Mouse (Mus musculus): ENCODE measurements around the gene Pde4a. TPM values are rescaled to one million over a fixed set of nuclear protein-coding genes. Genes with fewer than 3 reads are reported as not detected.
"Not testable (repeated sequence)": the region's sequence is repeated elsewhere in the genome, so short reads cannot be mapped to it uniquely, and the experiment has no call there.

The Pde4a gene
- polyA plus RNA-seq, 1 experiment from 2014 or later, result 9.4 TPM

DNA sequence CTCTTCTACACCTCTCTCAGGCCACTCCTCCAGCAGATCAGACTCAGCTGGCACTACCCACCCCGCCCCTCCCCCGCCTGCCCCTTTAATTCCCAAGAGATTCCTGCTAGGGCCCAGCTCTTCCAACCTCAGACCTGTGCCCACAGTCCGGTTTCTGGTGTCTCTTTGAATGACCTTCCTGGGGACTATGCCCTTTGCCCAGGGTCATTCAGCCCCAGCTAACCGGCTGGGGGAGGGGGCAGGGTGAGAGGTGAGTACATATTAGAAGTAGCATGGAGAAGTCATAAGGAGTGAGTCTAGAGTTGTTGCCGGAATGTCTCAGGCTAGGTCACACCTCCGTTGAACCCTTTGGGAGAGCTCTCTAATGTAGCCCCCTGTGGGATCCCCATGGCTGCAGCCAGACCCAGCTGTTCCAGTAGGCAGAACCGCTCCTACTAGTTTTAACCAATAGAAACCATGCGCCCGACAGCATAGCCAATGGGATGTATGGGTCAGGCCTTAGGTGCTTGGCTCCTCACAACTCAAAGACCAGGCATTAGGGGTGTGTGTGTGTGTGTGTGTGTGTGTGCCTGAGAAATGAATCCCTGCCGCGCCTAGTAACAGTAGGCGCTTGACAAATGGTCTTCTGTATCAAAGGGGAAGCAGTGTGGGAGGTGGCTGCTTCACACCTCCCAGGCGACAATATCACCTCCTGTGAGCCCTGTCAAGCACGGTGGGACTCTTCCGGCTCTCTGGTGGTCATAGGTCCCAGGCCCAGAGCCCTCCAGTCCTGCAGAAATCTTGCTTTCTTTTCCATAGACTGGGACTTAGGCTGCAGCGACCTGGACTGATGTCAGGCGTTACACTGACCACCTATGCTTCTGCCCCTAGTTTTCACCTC lies 84.4 kb downstream of the Pde4a start:
- Histone ChIP-seq H3K9me3 (replicated peaks) (no peaks in the 10 kb centered on the region), H3K9ac (no peak overlapping the region), H3K27me3 (peaks cover 57% of the 10 kb centered on the region), H3K27ac (replicated peaks) (peak overlapping the region; percentile 79), H3K36me3 (no peaks in the 10 kb centered on the region), H3K4me2 (replicated peaks) (no peak overlapping the region), H3K4me1 (peaks cover 23% of the 10 kb centered on the region), H3K4me3 (replicated peaks) (no peak overlapping the region)
- 40% methylated on average over 17 of the region's 17 CpGs for WGBS
- peak; percentile 25; the same call in 1 of the 2 replicates for ATAC-seq (ENCODE audit: insufficient number of reproducible peaks, low FRiP score, low TSS enrichment, low read depth)

GRCm38 (mm10) chr9:21250509-21250908 lies 85.0 kb downstream of the Pde4a start:
- 48% methylated on average over 2 of the region's 2 CpGs for WGBS
- Histone ChIP-seq H3K36me3 (no peaks in the 10 kb centered on the region), H3K27ac (replicated peaks) (peak overlapping the region; percentile 79), H3K4me1 (peaks cover 18% of the 10 kb centered on the region), H3K9ac (no peak overlapping the region), H3K4me3 (replicated peaks) (no peak overlapping the region), H3K4me2 (replicated peaks) (0 out of 2 replicates have a peak overlapping the region, but pooled peaks have one; percentile 8), H3K27me3 (peaks cover 50% of the 10 kb centered on the region), H3K9me3 (replicated peaks) (no peaks in the 10 kb centered on the region)
- no peak for ATAC-seq (ENCODE audit: insufficient number of reproducible peaks, low FRiP score, low TSS enrichment, low read depth)

- peak; percentile 52; the same call in 1 of the 2 replicates for ATAC-seq (ENCODE audit: insufficient number of reproducible peaks, low FRiP score, low TSS enrichment, low read depth)
- Histone ChIP-seq H3K4me1 (peaks cover 18% of the 10 kb centered on the region), H3K4me3 (replicated peaks) (no peak overlapping the region), H3K9me3 (replicated peaks) (no peaks in the 10 kb centered on the region), H3K27me3 (peaks cover 43% of the 10 kb centered on the region), H3K4me2 (replicated peaks) (0 out of 2 replicates have a peak overlapping the region, but pooled peaks have one; percentile 8), H3K27ac (replicated peaks) (peak overlapping the region; percentile 79), H3K9ac (no peak overlapping the region), H3K36me3 (no peaks in the 10 kb centered on the region)
- WGBS, result 48% methylated on average over 13 of the region's 13 CpGs
Measured at GRCm38 (mm10) chr9:21251116-21251735, 85.7 kb downstream of the Pde4a start.

- Histone ChIP-seq H3K27me3 (peaks cover 13% of the 10 kb centered on the region), H3K36me3 (no peaks in the 10 kb centered on the region), H3K9me3 (replicated peaks) (no peaks in the 10 kb centered on the region), H3K9ac (no peak overlapping the region), H3K27ac (replicated peaks) (no peak overlapping the region), H3K4me2 (replicated peaks) (no peak overlapping the region), H3K4me1 (peaks cover 8% of the 10 kb centered on the region), H3K4me3 (replicated peaks) (no peak overlapping the region)
- 0 out of 2 replicates have a peak, but pooled peaks have one; percentile 12 for ATAC-seq (ENCODE audit: insufficient number of reproducible peaks, low FRiP score, low TSS enrichment, low read depth)
Measured at GRCm38 (mm10) chr9:21254690-21255089, 89.2 kb downstream of the Pde4a start.

- WGBS, result 83% methylated on average over 4 of the region's 4 CpGs
- H3K36me3 ChIP-seq; H3K27me3 ChIP-seq; H3K9me3 ChIP-seq (replicated peaks); H3K27ac ChIP-seq (replicated peaks); H3K4me1 ChIP-seq; H3K4me2 ChIP-seq (replicated peaks); ATAC-seq (ENCODE audit: insufficient number of reproducible peaks, low FRiP score, low TSS enrichment, low read depth); H3K9ac ChIP-seq; H3K4me3 ChIP-seq (replicated peaks): not testable (repeated sequence)
Measured at GRCm38 (mm10) chr9:21256349-21256748, 90.8 kb downstream of the Pde4a start.

- no peak overlapping the region for H3K27ac ChIP-seq (replicated peaks)
- no peak overlapping the region for H3K4me2 ChIP-seq (replicated peaks)
- WGBS, result 61% methylated on average over 6 of the region's 6 CpGs
- H3K4me3 ChIP-seq (replicated peaks), result no peak overlapping the region
- ATAC-seq (ENCODE audit: insufficient number of reproducible peaks, low FRiP score, low TSS enrichment, low read depth), result no peak
- H3K27me3 ChIP-seq, result no peaks in the 10 kb centered on the region
- peaks cover 9% of the 10 kb centered on the region for H3K4me1 ChIP-seq
- H3K9me3 ChIP-seq (replicated peaks), result no peaks in the 10 kb centered on the region
- no peak overlapping the region for H3K9ac ChIP-seq
- no peaks in the 10 kb centered on the region for H3K36me3 ChIP-seq
Measured at GRCm38 (mm10) chr9:21260491-21261040, 95.1 kb downstream of the Pde4a start.

DNA sequence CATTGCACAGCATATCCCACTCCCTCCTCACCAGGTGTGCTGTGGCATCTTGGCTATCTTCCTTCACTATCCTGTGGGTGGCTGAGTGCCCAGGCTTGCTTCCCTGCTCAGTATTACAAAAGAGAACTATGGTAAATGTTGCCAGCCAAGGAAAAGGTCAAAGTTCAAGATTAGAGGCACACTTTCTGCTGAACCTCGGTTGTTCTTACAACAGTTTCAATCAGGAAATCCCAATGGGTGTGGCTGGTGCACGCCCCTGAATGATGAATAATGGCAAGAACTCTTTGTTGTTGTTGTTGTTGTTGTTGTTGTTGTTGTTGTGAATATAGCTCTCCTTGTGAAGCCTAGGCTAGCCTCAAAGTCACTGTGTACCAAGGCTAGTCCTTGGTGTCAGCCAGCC lies 96.3 kb downstream of the Pde4a start:
- no peaks in the 10 kb centered on the region for H3K9me3 ChIP-seq (replicated peaks)
- H3K27me3 ChIP-seq, result no peaks in the 10 kb centered on the region
- H3K4me2 ChIP-seq (replicated peaks), result no peak overlapping the region
- H3K4me3 ChIP-seq (replicated peaks), result no peak overlapping the region
- WGBS, result 44% methylated on average over 2 of the region's 2 CpGs
- H3K27ac ChIP-seq (replicated peaks), result no peak overlapping the region
- H3K9ac ChIP-seq, result no peak overlapping the region
- no peak for ATAC-seq (ENCODE audit: insufficient number of reproducible peaks, low FRiP score, low TSS enrichment, low read depth)
- H3K36me3 ChIP-seq, result no peaks in the 10 kb centered on the region
- peaks cover 21% of the 10 kb centered on the region for H3K4me1 ChIP-seq

Other genes with a start within 250 kb of the Pde4a start
- 77.2 and 78.4 TPM in 2 replicates for gene Dnmt1, start 205.8 kb upstream of the Pde4a start, polyA plus RNA-seq (2015; fragmentation: Nextera tagmentation; extraction: Ambion mirVana)
- 61.8 and 68.5 TPM in 2 replicates for gene S1pr2, start 188.9 kb upstream of the Pde4a start, polyA plus RNA-seq (2015; fragmentation: Nextera tagmentation; extraction: Ambion mirVana)
- 122 and 126 TPM in 2 replicates for gene Mrpl4, start 163.0 kb upstream of the Pde4a start, polyA plus RNA-seq (2015; fragmentation: Nextera tagmentation; extraction: Ambion mirVana)
- 20.7 and 21.7 TPM in 2 replicates for gene Icam1, start 149.7 kb upstream of the Pde4a start, polyA plus RNA-seq (2015; fragmentation: Nextera tagmentation; extraction: Ambion mirVana)
- gene Icam4, start 136.3 kb upstream of the Pde4a start, polyA plus RNA-seq (2015; fragmentation: Nextera tagmentation; extraction: Ambion mirVana), result 0.59 and 1.0 TPM in 2 replicates
- gene Icam5, start 133.6 kb upstream of the Pde4a start, polyA plus RNA-seq (2015; fragmentation: Nextera tagmentation; extraction: Ambion mirVana), result 0.20 TPM in 2 replicates
- gene Zglp1, start 98.6 kb upstream of the Pde4a start, polyA plus RNA-seq (2015; fragmentation: Nextera tagmentation; extraction: Ambion mirVana), result 0.39 and 1.5 TPM in 2 replicates
- 0.72 and 1.0 TPM in 2 replicates for gene Gm49373, start 92.6 kb upstream of the Pde4a start, polyA plus RNA-seq (2015; fragmentation: Nextera tagmentation; extraction: Ambion mirVana)
- 61.0 and 65.4 TPM in 2 replicates for gene Fdx1l, start 92.1 kb upstream of the Pde4a start, polyA plus RNA-seq (2015; fragmentation: Nextera tagmentation; extraction: Ambion mirVana)
- gene Gm38431, start 73.7 kb upstream of the Pde4a start, polyA plus RNA-seq (2015; fragmentation: Nextera tagmentation; extraction: Ambion mirVana), result 1.6 and 2.9 TPM in 2 replicates
- gene Raver1, start 73.7 kb upstream of the Pde4a start, polyA plus RNA-seq (2015; fragmentation: Nextera tagmentation; extraction: Ambion mirVana), result 55.4 and 65.8 TPM in 2 replicates
- gene Tyk2, start 34.5 kb upstream of the Pde4a start, polyA plus RNA-seq (2015; fragmentation: Nextera tagmentation; extraction: Ambion mirVana), result 13.9 and 16.0 TPM in 2 replicates
- gene Cdc37, start 15.7 kb upstream of the Pde4a start, polyA plus RNA-seq (2015; fragmentation: Nextera tagmentation; extraction: Ambion mirVana), result 296 and 300 TPM in 2 replicates
- 73.2 and 76.4 TPM in 2 replicates for gene Keap1, start 73.6 kb downstream of the Pde4a start, polyA plus RNA-seq (2015; fragmentation: Nextera tagmentation; extraction: Ambion mirVana)
- gene S1pr5, start 82.7 kb downstream of the Pde4a start, polyA plus RNA-seq (2015; fragmentation: Nextera tagmentation; extraction: Ambion mirVana), result 4.5 and 5.0 TPM in 2 replicates
- 40.5 and 44.8 TPM in 2 replicates for gene Atg4d, start 99.6 kb downstream of the Pde4a start, polyA plus RNA-seq (2015; fragmentation: Nextera tagmentation; extraction: Ambion mirVana)
- gene Kri1, start 122.3 kb downstream of the Pde4a start, polyA plus RNA-seq (2015; fragmentation: Nextera tagmentation; extraction: Ambion mirVana), result 18.2 and 19.0 TPM in 2 replicates
- gene Cdkn2d, start 125.7 kb downstream of the Pde4a start, polyA plus RNA-seq (2015; fragmentation: Nextera tagmentation; extraction: Ambion mirVana), result 57.8 and 63.0 TPM in 2 replicates
- gene Ap1m2, start 146.6 kb downstream of the Pde4a start, polyA plus RNA-seq (2015; fragmentation: Nextera tagmentation; extraction: Ambion mirVana), result 38.1 and 46.9 TPM in 2 replicates
- gene Slc44a2, start 155.0 kb downstream of the Pde4a start, polyA plus RNA-seq (2015; fragmentation: Nextera tagmentation; extraction: Ambion mirVana), result 133 and 143 TPM in 2 replicates
- 179 and 180 TPM in 2 replicates for gene Ilf3, start 202.2 kb downstream of the Pde4a start, polyA plus RNA-seq (2015; fragmentation: Nextera tagmentation; extraction: Ambion mirVana)
- gene Qtrt1, start 246.1 kb downstream of the Pde4a start, polyA plus RNA-seq (2015; fragmentation: Nextera tagmentation; extraction: Ambion mirVana), result 47.5 and 48.6 TPM in 2 replicates